In the genomic region with DNA sequence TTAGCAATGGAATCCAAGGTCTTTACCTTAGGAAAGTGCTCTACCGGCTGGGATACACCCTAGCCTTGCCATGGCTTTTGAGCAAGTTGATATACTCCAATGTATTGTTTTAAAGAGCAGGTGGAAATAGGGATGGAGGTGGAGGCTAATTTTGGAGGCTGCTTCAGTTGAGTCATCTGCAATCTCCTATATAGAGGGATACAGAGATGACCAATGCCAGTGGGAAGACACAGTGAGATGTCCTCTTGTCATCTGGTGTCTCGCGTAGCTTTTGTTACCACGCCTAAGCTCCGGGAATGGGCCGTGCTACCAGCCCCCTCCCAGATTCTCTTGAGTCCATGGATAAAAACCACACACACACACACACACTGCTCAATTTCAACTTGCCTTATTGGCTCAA, we compare ENCODE assay signal across 10 mouse cellular contexts. TPM values are rescaled to one million over a fixed set of nuclear protein-coding genes. Genes with fewer than 3 reads are reported as not detected.
"Had no signal": no experiment of that assay in that cellular context is flagged by ENCODE, and none has a peak within 500 bp of the region (broad histone marks: within the 10 kb centered on the region; RNA-seq: fewer than 3 reads in every experiment).

No protein-coding gene starts in this region.

- DNase-seq: layer of hippocampus, adult 9-11 months; liver, embryonic 13.5 days; lung, adult 2 months; lung, postnatal 14 days; lung, postnatal 4 days; midbrain, embryonic 14.5 days; thymus, postnatal 25 days had no signal

- ATAC-seq: intestine, postnatal 0 days had no signal

RNA-seq across cellular contexts. Expression of a gene that starts 5.5 kb away (rescaled TPM):
- total RNA-seq: megakaryocyte progenitor cell, adult 5-6 weeks; megakaryocyte-erythroid progenitor cell, adult 5-6 weeks had no signal
